Mouse (Mus musculus): Measurements from ENCODE around the gene Rpn1.
"Not testable (repeated sequence)": the region's sequence is repeated elsewhere in the genome, so short reads cannot be mapped to it uniquely, and the experiment has no call there.

Rpn1 gene

GRCm38 (mm10) chr6:88123150-88123857 is 39.0 kb downstream of the Rpn1 start:
- DNase-seq: no peak

- DNase-seq: no peak
Measured at GRCm38 (mm10) chr6:88123858-88124261, 39.6 kb downstream of the Rpn1 start.

GRCm38 (mm10) chr6:88124551-88124950 is 40.3 kb downstream of the Rpn1 start:
- DNase-seq: no peak

GRCm38 (mm10) chr6:88125815-88126214 is 41.5 kb downstream of the Rpn1 start:
- not testable (repeated sequence) for DNase-seq

GRCm38 (mm10) chr6:88131521-88131920 is 47.2 kb downstream of the Rpn1 start:
- DNase-seq: no peak

GRCm38 (mm10) chr6:88132051-88132450 is 47.8 kb downstream of the Rpn1 start:
- no peak for DNase-seq

- no peak for DNase-seq
Measured at GRCm38 (mm10) chr6:88133061-88133460, 48.8 kb downstream of the Rpn1 start.

- no peak for DNase-seq
Measured at GRCm38 (mm10) chr6:88133878-88134277, 49.6 kb downstream of the Rpn1 start.

- no peak for DNase-seq
Measured at GRCm38 (mm10) chr6:88136201-88136631, 51.9 kb downstream of the Rpn1 start.

- DNase-seq: no peak
Measured at GRCm38 (mm10) chr6:88138485-88138884, 54.2 kb downstream of the Rpn1 start.

- no peak for DNase-seq
Measured at GRCm38 (mm10) chr6:88140264-88140663, 56.0 kb downstream of the Rpn1 start.

GRCm38 (mm10) chr6:88145793-88146192 is 61.5 kb downstream of the Rpn1 start:
- no peak for DNase-seq

GRCm38 (mm10) chr6:88146576-88146975 is 62.3 kb downstream of the Rpn1 start:
- no peak for DNase-seq

GRCm38 (mm10) chr6:88147411-88148003 is 63.2 kb downstream of the Rpn1 start:
- DNase-seq: no peak

- DNase-seq: no peak
Measured at GRCm38 (mm10) chr6:88151335-88151734, 67.1 kb downstream of the Rpn1 start.

- DNase-seq: no peak
Measured at GRCm38 (mm10) chr6:88152127-88152705, 67.9 kb downstream of the Rpn1 start.

GRCm38 (mm10) chr6:88152979-88153378 is 68.7 kb downstream of the Rpn1 start:
- no peak for DNase-seq
